Comparison of ENCODE assay signal across 21 mouse cellular contexts in the genomic region with DNA sequence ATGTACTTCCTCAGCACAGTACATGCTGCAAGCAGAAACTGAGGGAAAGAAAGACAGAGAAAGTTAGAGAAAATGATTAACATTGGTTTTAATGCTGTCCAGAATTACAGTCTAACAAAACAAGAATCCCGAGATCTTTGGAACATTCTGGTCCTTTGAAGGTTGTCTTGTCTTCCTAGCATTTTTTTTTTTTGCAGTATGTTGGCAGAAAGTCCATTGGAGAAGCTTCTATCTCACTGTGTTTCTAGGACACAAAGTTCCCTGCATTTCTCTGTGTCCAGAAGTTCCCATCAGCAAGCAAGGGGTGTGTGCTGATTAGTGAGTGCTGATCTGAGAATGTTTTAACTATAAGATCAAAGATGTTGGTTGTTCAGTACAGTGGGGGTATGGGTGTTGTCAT. TPM values are rescaled to one million over a fixed set of nuclear protein-coding genes. Genes with fewer than 3 reads are reported as not detected.
"Had no signal": no experiment of that assay in that cellular context is flagged by ENCODE, and none has a peak within 500 bp of the region (broad histone marks: within the 10 kb centered on the region; RNA-seq: fewer than 3 reads in every experiment).

No protein-coding gene starts in this region.

- H3K4me1 ChIP-seq: liver, embryonic 13.5 days; liver, embryonic 15.5 days; lung, embryonic 15.5 days; megakaryocyte, embryonic 14.5 days; midbrain, embryonic 12.5 days; neural tube, embryonic 12.5 days had no signal

- H3K36me3 ChIP-seq: liver, embryonic 13.5 days; liver, embryonic 15.5 days; lung, embryonic 15.5 days; midbrain, embryonic 12.5 days; neural tube, embryonic 12.5 days had no signal

- H3K4me3 ChIP-seq: liver, embryonic 13.5 days; liver, embryonic 15.5 days; lung, embryonic 15.5 days; megakaryocyte, embryonic 14.5 days; midbrain, embryonic 12.5 days; neural tube, embryonic 12.5 days had no signal

- H3K9me3 ChIP-seq: liver, embryonic 13.5 days; liver, embryonic 15.5 days; lung, embryonic 15.5 days; midbrain, embryonic 12.5 days; neural tube, embryonic 12.5 days had no signal

- H3K9ac ChIP-seq: liver, embryonic 13.5 days; liver, embryonic 15.5 days; liver, postnatal 0 days; lung, embryonic 15.5 days; midbrain, embryonic 12.5 days; neural tube, embryonic 12.5 days had no signal

- DNase-seq: liver, embryonic 13.5 days; liver, postnatal 0 days; lung, adult 2 months; lung, postnatal 10 days; midbrain, embryonic 14.5 days; right cerebral cortex, postnatal 14 days; spleen, adult 18-20 months; thymus, adult 18-20 months; thymus, postnatal 14 days; thymus, postnatal 36 days had no signal

- ATAC-seq: liver, postnatal 0 days; midbrain, embryonic 16.5 days had no signal

- H3K4me2 ChIP-seq: liver, embryonic 13.5 days; liver, embryonic 15.5 days; lung, embryonic 15.5 days; midbrain, embryonic 12.5 days; neural tube, embryonic 12.5 days had no signal

- H3K27me3 ChIP-seq: liver, embryonic 13.5 days; liver, embryonic 15.5 days; lung, embryonic 15.5 days; megakaryocyte, embryonic 14.5 days; midbrain, embryonic 12.5 days; neural tube, embryonic 12.5 days had no signal

- H3K27ac ChIP-seq: liver, embryonic 13.5 days; liver, embryonic 15.5 days; lung, embryonic 15.5 days; macrophage; midbrain, embryonic 12.5 days; neural tube, embryonic 12.5 days had no signal

RNA-seq across cellular contexts. Expression of gene Slc5a12, which starts 7.1 kb away (rescaled TPM):
- polyA plus RNA-seq: liver, embryonic 13.5 days; liver, embryonic 15.5 days; liver, postnatal 0 days; lung, embryonic 15.5 days; macrophage; midbrain, embryonic 12.5 days; midbrain, embryonic 14.5 days; midbrain, embryonic 16.5 days; neural tube, embryonic 12.5 days; neural tube, embryonic 14.5 days; stomach, embryonic 14.5 days; stomach, embryonic 16.5 days; thymus, postnatal 0 days had no signal
